Mouse (Mus musculus): ENCODE results near the gene Dnajc1.

- TF ChIP-seq POLR2A (IDR thresholded peaks at IDR 0.05; ENCODE audit: extremely low read depth, insufficient read depth, low read length) (no peak), CTCF (IDR thresholded peaks at IDR 0.05; ENCODE audit: low read depth, low read length) (no peak)
These were observed 11.0 kb downstream of the Dnajc1 start for GRCm38 (mm10) chr2:18381662-18382061.

Measured in liver, adult 2 months (tissue).